Mouse (Mus musculus) forebrain, embryonic 12.5 days (tissue): ENCODE results near the gene Gli3. TPM values are rescaled to one million over a fixed set of nuclear protein-coding genes. Genes with fewer than 3 reads are reported as not detected.
A peak's percentile ranks its signal among the peaks of the same experiment; 100 is the strongest.

Source experiments
- ATAC-seq: fragments of 200-750 bp; cut with Nextera tagmentation; 2 replicates; pipeline ENCODE4 v1.8.0; 2017; ENCODE audit warnings: moderate TSS enrichment; ENCODE audit not compliant: low FRiP score
- H3K27ac ChIP-seq: fragments of 300-500 bp; sonication (generic); 2 replicates; pipeline ENCODE4 v1.5.1; 2016; ENCODE audit warnings: mild to moderate bottlenecking
- H3K27me3 ChIP-seq: fragments of 300-500 bp; sonication (generic); 2 replicates; pipeline ENCODE4 v1.6.1; 2016; ENCODE audit warnings: mild to moderate bottlenecking
- H3K36me3 ChIP-seq: fragments of 300-500 bp; sonication (generic); replicated peaks from 2 replicates; pipeline ENCODE4 v1.6.1; 2016; ENCODE audit warnings: mild to moderate bottlenecking
- H3K4me1 ChIP-seq: fragments of 300-500 bp; sonication (generic); 2 replicates; pipeline ENCODE4 v1.6.1; 2016
- H3K4me2 ChIP-seq: fragments of 300-500 bp; sonication (generic); 2 replicates; pipeline ENCODE4 v1.6.1; 2016; ENCODE audit warnings: mild to moderate bottlenecking, moderate library complexity
- H3K4me3 ChIP-seq: fragments of 300-500 bp; sonication (generic); replicated peaks from 2 replicates; pipeline ENCODE4 v1.5.1; 2016; ENCODE audit warnings: mild to moderate bottlenecking
- H3K9ac ChIP-seq: fragments of 300-500 bp; sonication (generic); 2 replicates; pipeline ENCODE4 v1.6.1; 2016; ENCODE audit warnings: mild to moderate bottlenecking
- H3K9me3 ChIP-seq: fragments of 300-500 bp; sonication (generic); 2 replicates; pipeline ENCODE4 v1.6.1; 2016
- WGBS: fragments of 180-500 bp; shearing (Covaris S2); methylation state at CpG from one replicate; pipeline ENCODE4 v1.1.7; 2016; 5-methylcytosine and 5-hydroxymethylcytosine counted together
- polyA plus RNA-seq: library from polyadenylated mRNA; unstranded; fragments of >200 nt; fragmentation: Nextera tagmentation; extraction: Ambion mirVana; gene quantifications from 2 replicates; pipeline ENCODE4 v1.2.1, GENCODE M21; 2016

The Gli3 gene
- polyA plus RNA-seq, 1 experiment from 2014 or later, result 48.2 TPM

GRCm38 (mm10) chr13:15543169-15543887, 80.3 kb downstream of the Gli3 start:
- peaks cover 1% of the 10 kb centered on the region; the same call in 1 of the 2 replicates for H3K36me3 ChIP-seq
- no peaks in the 10 kb centered on the region for H3K9me3 ChIP-seq
- peaks cover 87% of the 10 kb centered on the region for H3K4me1 ChIP-seq
- H3K4me2 ChIP-seq, result peak overlapping the region; percentile 42
- H3K9ac ChIP-seq, result peak overlapping the region; percentile 36; the same call in 1 of the 2 replicates
- ATAC-seq, result peak; percentile 42
- H3K27ac ChIP-seq, result peak overlapping the region; percentile 92
- 6% methylated on average over 12 of the region's 12 CpGs for WGBS
- no peak overlapping the region for H3K4me3 ChIP-seq
- H3K27me3 ChIP-seq, result no peaks in the 10 kb centered on the region

- H3K4me3 ChIP-seq, result no peak overlapping the region
- peaks cover 93% of the 10 kb centered on the region for H3K4me1 ChIP-seq
- 5% methylated on average over 7 of the region's 7 CpGs for WGBS
- H3K4me2 ChIP-seq, result peak overlapping the region; percentile 42
- ATAC-seq, result peak; percentile 88
- no peak overlapping the region for H3K9ac ChIP-seq
- no peaks in the 10 kb centered on the region for H3K9me3 ChIP-seq
- no peaks in the 10 kb centered on the region for H3K27me3 ChIP-seq
- H3K27ac ChIP-seq, result peak overlapping the region; percentile 92
- peaks cover 5% of the 10 kb centered on the region; the same call in 1 of the 2 replicates for H3K36me3 ChIP-seq
Measured at GRCm38 (mm10) chr13:15543888-15544640, 81.0 kb downstream of the Gli3 start.

- no peak for ATAC-seq
- Histone ChIP-seq H3K9me3 (no peaks in the 10 kb centered on the region), H3K36me3 (peaks cover 5% of the 10 kb centered on the region; the same call in 1 of the 2 replicates), H3K4me2 (peak overlapping the region; percentile 42), H3K4me1 (peaks cover 95% of the 10 kb centered on the region), H3K9ac (no peak overlapping the region), H3K4me3 (no peak overlapping the region), H3K27ac (peak overlapping the region; percentile 92), H3K27me3 (no peaks in the 10 kb centered on the region)
- WGBS, result 17% methylated on average over 4 of the region's 4 CpGs
Measured at GRCm38 (mm10) chr13:15545346-15545896, 82.4 kb downstream of the Gli3 start.

- peak overlapping the region; percentile 92 for H3K27ac ChIP-seq
- H3K4me1 ChIP-seq, result peaks cover 94% of the 10 kb centered on the region
- no peaks in the 10 kb centered on the region for H3K27me3 ChIP-seq
- 24% methylated on average over 4 of the region's 4 CpGs for WGBS
- ATAC-seq, result no peak
- H3K4me3 ChIP-seq, result no peak overlapping the region
- H3K9me3 ChIP-seq, result no peaks in the 10 kb centered on the region
- H3K9ac ChIP-seq, result no peak overlapping the region
- peaks cover 5% of the 10 kb centered on the region; the same call in 1 of the 2 replicates for H3K36me3 ChIP-seq
- H3K4me2 ChIP-seq, result peak overlapping the region; percentile 42
Measured at GRCm38 (mm10) chr13:15546258-15546657, 83.2 kb downstream of the Gli3 start.

GRCm38 (mm10) chr13:15549466-15549865, 86.4 kb downstream of the Gli3 start:
- peaks cover 88% of the 10 kb centered on the region for H3K4me1 ChIP-seq
- WGBS, result 18% methylated on average over 6 of the region's 6 CpGs
- H3K9ac ChIP-seq, result no peak overlapping the region
- H3K9me3 ChIP-seq, result no peaks in the 10 kb centered on the region
- peak overlapping the region; percentile 71 for H3K27ac ChIP-seq
- no peaks in the 10 kb centered on the region for H3K27me3 ChIP-seq
- H3K36me3 ChIP-seq, result peaks cover 5% of the 10 kb centered on the region; the same call in 1 of the 2 replicates
- no peak for ATAC-seq
- no peak overlapping the region; the same call in 1 of the 2 replicates for H3K4me2 ChIP-seq
- no peak overlapping the region for H3K4me3 ChIP-seq

GRCm38 (mm10) chr13:15550027-15550602, 87.1 kb downstream of the Gli3 start:
- H3K4me1 ChIP-seq, result peaks cover 86% of the 10 kb centered on the region
- H3K9me3 ChIP-seq, result no peaks in the 10 kb centered on the region
- H3K36me3 ChIP-seq, result peaks cover 5% of the 10 kb centered on the region; the same call in 1 of the 2 replicates
- peak overlapping the region; percentile 70 for H3K27ac ChIP-seq
- H3K4me2 ChIP-seq, result 0 out of 2 replicates have a peak overlapping the region, but pooled peaks have one; percentile 2
- H3K27me3 ChIP-seq, result no peaks in the 10 kb centered on the region
- H3K4me3 ChIP-seq, result no peak overlapping the region
- peak; percentile 83 for ATAC-seq
- H3K9ac ChIP-seq, result no peak overlapping the region
- WGBS, result 18% methylated on average over 8 of the region's 8 CpGs

- Histone ChIP-seq H3K9me3 (no peaks in the 10 kb centered on the region), H3K4me3 (no peak overlapping the region), H3K9ac (no peak overlapping the region), H3K4me2 (0 out of 2 replicates have a peak overlapping the region, but pooled peaks have one; percentile 2), H3K27ac (peak overlapping the region; percentile 70), H3K36me3 (peaks cover 5% of the 10 kb centered on the region; the same call in 1 of the 2 replicates), H3K27me3 (no peaks in the 10 kb centered on the region), H3K4me1 (peaks cover 84% of the 10 kb centered on the region)
- 0 out of 2 replicates have a peak, but pooled peaks have one; percentile 39 for ATAC-seq
- WGBS, result 35% methylated on average over 6 of the region's 6 CpGs
Measured at GRCm38 (mm10) chr13:15550731-15551130, 87.7 kb downstream of the Gli3 start.

- peak overlapping the region; percentile 43; the same call in 1 of the 2 replicates for H3K27ac ChIP-seq
- no peak for ATAC-seq
- no peak overlapping the region for H3K4me2 ChIP-seq
- 58% methylated on average over 3 of the region's 3 CpGs for WGBS
- no peaks in the 10 kb centered on the region for H3K27me3 ChIP-seq
- no peak overlapping the region for H3K4me3 ChIP-seq
- peaks cover 85% of the 10 kb centered on the region for H3K4me1 ChIP-seq
- H3K9me3 ChIP-seq, result no peaks in the 10 kb centered on the region
- no peak overlapping the region for H3K9ac ChIP-seq
- peaks cover 5% of the 10 kb centered on the region; the same call in 1 of the 2 replicates for H3K36me3 ChIP-seq
Measured at GRCm38 (mm10) chr13:15552009-15552408, 89.0 kb downstream of the Gli3 start.

- WGBS, result 7% methylated on average over 2 of the region's 2 CpGs
- Histone ChIP-seq H3K4me3 (no peak overlapping the region), H3K4me1 (peaks cover 62% of the 10 kb centered on the region), H3K27me3 (no peaks in the 10 kb centered on the region), H3K4me2 (no peak overlapping the region), H3K9ac (no peak overlapping the region), H3K27ac (peak overlapping the region; percentile 71), H3K36me3 (no peaks in the 10 kb centered on the region), H3K9me3 (no peaks in the 10 kb centered on the region)
- ATAC-seq, result peak; percentile 82
Measured at GRCm38 (mm10) chr13:15556646-15557098, 93.6 kb downstream of the Gli3 start.

- WGBS, result 76% methylated on average over 3 of the region's 3 CpGs
- no peak for ATAC-seq
- Histone ChIP-seq H3K4me1 (peaks cover 28% of the 10 kb centered on the region), H3K9me3 (no peaks in the 10 kb centered on the region), H3K36me3 (no peaks in the 10 kb centered on the region), H3K27ac (no peak overlapping the region), H3K27me3 (no peaks in the 10 kb centered on the region), H3K4me2 (no peak overlapping the region), H3K9ac (no peak overlapping the region), H3K4me3 (no peak overlapping the region)
Measured at GRCm38 (mm10) chr13:15561441-15561840, 98.4 kb downstream of the Gli3 start.

GRCm38 (mm10) chr13:15570908-15571568, 108.0 kb downstream of the Gli3 start:
- H3K9me3 ChIP-seq, result no peaks in the 10 kb centered on the region
- 0 out of 2 replicates have a peak overlapping the region, but pooled peaks have one; percentile 3 for H3K4me3 ChIP-seq
- H3K4me2 ChIP-seq, result peak overlapping the region; percentile 10; the same call in 1 of the 2 replicates
- peaks cover 22% of the 10 kb centered on the region for H3K4me1 ChIP-seq
- H3K9ac ChIP-seq, result no peak overlapping the region
- no peak for ATAC-seq
- no peaks in the 10 kb centered on the region for H3K36me3 ChIP-seq
- WGBS, result 28% methylated on average over 15 of the region's 15 CpGs
- no peaks in the 10 kb centered on the region for H3K27me3 ChIP-seq
- peak overlapping the region; percentile 65 for H3K27ac ChIP-seq
